Mouse (Mus musculus) megakaryocyte, embryonic 14.5 days (primary cell): ENCODE data around the gene Tbc1d13.

ENCODE experiments used
- FLI1 ChIP-seq: IDR thresholded peaks from 2 replicates; pipeline ENCODE4 v1.6.1; 2012; ENCODE audit warnings: low read length, inconsistent platforms, mixed read lengths
- GATA1 ChIP-seq: IDR thresholded peaks from 3 replicates; pipeline ENCODE4 v1.6.1; 2012; ENCODE audit warnings: mixed read lengths, low read length, inconsistent platforms, borderline replicate concordance

GRCm38 (mm10) chr2:30176561-30176960, 43.0 kb downstream of the Tbc1d13 start:
- TF ChIP-seq FLI1 (no peak), GATA1 (no peak)
